Mouse (Mus musculus): Measurements from ENCODE around the gene Magt1.
"Not testable (repeated sequence)": the region's sequence is repeated elsewhere in the genome, so short reads cannot be mapped to it uniquely, and the experiment has no call there.

Magt1 gene

GRCm38 (mm10) chrX:105946357-105946756 lies 65.3 kb downstream of the Magt1 start:
- no peak for DNase-seq (ENCODE audit: low read depth)

- DNase-seq (ENCODE audit: low read depth), result no peak
These were observed 72.5 kb downstream of the Magt1 start for GRCm38 (mm10) chrX:105939245-105939644.

GRCm38 (mm10) chrX:105937736-105938135 lies 74.0 kb downstream of the Magt1 start:
- DNase-seq (ENCODE audit: low read depth), result no peak

- peak; percentile 44 for DNase-seq (ENCODE audit: low read depth)
These were observed 77.4 kb downstream of the Magt1 start for GRCm38 (mm10) chrX:105934341-105934740.

GRCm38 (mm10) chrX:105929478-105930038 lies 82.1 kb downstream of the Magt1 start:
- no peak for DNase-seq (ENCODE audit: low read depth)

GRCm38 (mm10) chrX:105928861-105929477 lies 82.7 kb downstream of the Magt1 start, which contains the start of gene Atrx:
Gene Atrx (minus strand): TSS chrX:105929403.
- peak; percentile 44 for DNase-seq (ENCODE audit: low read depth)

GRCm38 (mm10) chrX:105927941-105928860 lies 83.5 kb downstream of the Magt1 start:
- DNase-seq (ENCODE audit: low read depth), result no peak

GRCm38 (mm10) chrX:105926121-105926735 lies 85.5 kb downstream of the Magt1 start:
- no peak for DNase-seq (ENCODE audit: low read depth)

- DNase-seq (ENCODE audit: low read depth), result no peak
These were observed 87.2 kb downstream of the Magt1 start for GRCm38 (mm10) chrX:105924326-105925070.

GRCm38 (mm10) chrX:105923896-105924295 lies 87.8 kb downstream of the Magt1 start:
- no peak for DNase-seq (ENCODE audit: low read depth)

GRCm38 (mm10) chrX:105922986-105923385 lies 88.7 kb downstream of the Magt1 start:
- DNase-seq (ENCODE audit: low read depth), result not testable (repeated sequence)

- DNase-seq (ENCODE audit: low read depth), result no peak
These were observed 90.3 kb downstream of the Magt1 start for GRCm38 (mm10) chrX:105921421-105921820.
